Mouse (Mus musculus) right cerebral cortex, adult 2 months (tissue): ENCODE results near the gene Gpc2.

Experiments used
- DNase-seq, 2 experiments: peaks; one replicate each; pipeline ENCODE4 v3.0.0; 2021 to 2022; ENCODE audit warnings: low spot score in 2 of 2

The Gpc2 gene

GRCm38 (mm10) chr5:138279585-138280424 lies at the start of gene Gpc2, which contains the start of the genes Gm43720 and Stag3:
Gene Gpc2, minus strand, starts transcription at chr5:138280005.
Gene Gm43720, minus strand, starts transcription at chr5:138279958.
Gene Stag3, plus strand, starts transcription at chr5:138280240.
- DNase-seq, result peak; percentile 65 to 66

GRCm38 (mm10) chr5:138312795-138313194 lies 33.0 kb upstream of the Gpc2 start:
- DNase-seq, result no peak

- no peak for DNase-seq
Observed at GRCm38 (mm10) chr5:138299613-138300012, 19.8 kb upstream of the Gpc2 start.

- DNase-seq, result no peak
Observed at GRCm38 (mm10) chr5:138294158-138294557, 14.4 kb upstream of the Gpc2 start.

- DNase-seq, result no peak
Observed at GRCm38 (mm10) chr5:138291638-138292037, 11.8 kb upstream of the Gpc2 start.

- no peak for DNase-seq
Observed at GRCm38 (mm10) chr5:138287861-138288260, 8.1 kb upstream of the Gpc2 start.

GRCm38 (mm10) chr5:138283540-138283939 lies 3.7 kb upstream of the Gpc2 start:
- DNase-seq, result no peak

- DNase-seq, result no peak
Observed at GRCm38 (mm10) chr5:138281798-138282197, 2.0 kb upstream of the Gpc2 start.

- no peak for DNase-seq
Observed at GRCm38 (mm10) chr5:138280829-138281228, 1.0 kb upstream of the Gpc2 start.

- no peak for DNase-seq
Observed at GRCm38 (mm10) chr5:138280425-138280768, 592 bp upstream of the Gpc2 start.

GRCm38 (mm10) chr5:138277994-138278393 lies 1.8 kb downstream of the Gpc2 start:
- DNase-seq, result no peak

- no peak for DNase-seq
Observed at GRCm38 (mm10) chr5:138275216-138276050, 4.4 kb downstream of the Gpc2 start.

GRCm38 (mm10) chr5:138274186-138274585 lies 5.6 kb downstream of the Gpc2 start:
- DNase-seq, result no peak

- DNase-seq, result no peak
Observed at GRCm38 (mm10) chr5:138272409-138272923, 7.3 kb downstream of the Gpc2 start, which contains the start of gene Gal3st4. Gene Gal3st4, minus strand, starts transcription at chr5:138272840.

GRCm38 (mm10) chr5:138271232-138271631 lies 8.6 kb downstream of the Gpc2 start:
- DNase-seq, result no peak

- DNase-seq, result no peak
Observed at GRCm38 (mm10) chr5:138268980-138269379, 10.8 kb downstream of the Gpc2 start.

- no peak for DNase-seq
Observed at GRCm38 (mm10) chr5:138267114-138267513, 12.7 kb downstream of the Gpc2 start.

GRCm38 (mm10) chr5:138265712-138266111 lies 14.1 kb downstream of the Gpc2 start:
- no peak for DNase-seq

GRCm38 (mm10) chr5:138264207-138264578 lies 15.6 kb downstream of the Gpc2 start:
- DNase-seq, result no peak

GRCm38 (mm10) chr5:138263260-138264206 lies 16.3 kb downstream of the Gpc2 start, which contains the start of gene BC037034:
Gene BC037034, minus strand, starts transcription at chr5:138264033.
- peak; percentile 92 to 93 for DNase-seq

- no peak for DNase-seq
Observed at GRCm38 (mm10) chr5:138262582-138263240, 17.1 kb downstream of the Gpc2 start.
